Mouse (Mus musculus) forebrain, postnatal 0 days (tissue): Measurements from ENCODE around the gene Azin2. TPM values are rescaled to one million over a fixed set of nuclear protein-coding genes. Genes with fewer than 3 reads are reported as not detected.

Source experiments
- ATAC-seq: fragments of 200-750 bp; cut with Nextera tagmentation; 2 replicates; pipeline ENCODE4 v1.8.0; 2017; ENCODE audit warnings: mild to moderate bottlenecking, moderate library complexity
- DNase-seq: peaks from one replicate; pipeline ENCODE4 v3.0.0-alpha.2; 2015
- H3K27ac ChIP-seq: fragments of 300-500 bp; sonication (generic); 2 replicates; pipeline ENCODE4 v1.5.1; 2014; ENCODE audit warnings: low read depth, mild to moderate bottlenecking, antibody characterized with exemption, low read length, moderate library complexity, mixed read lengths
- H3K27me3 ChIP-seq: fragments of 300-500 bp; sonication (generic); 2 replicates; pipeline ENCODE4 v1.6.1; 2014; ENCODE audit warnings: mild to moderate bottlenecking, low read length, mixed read lengths; ENCODE audit not compliant: insufficient read depth
- H3K36me3 ChIP-seq: fragments of 300-500 bp; sonication (generic); 2 replicates; pipeline ENCODE4 v1.6.1; 2014; ENCODE audit warnings: mild to moderate bottlenecking, moderate library complexity; ENCODE audit not compliant: insufficient read depth
- H3K4me1 ChIP-seq: fragments of 300-500 bp; sonication (generic); 2 replicates; pipeline ENCODE4 v1.6.1; 2014; ENCODE audit warnings: antibody characterized with exemption; ENCODE audit not compliant: insufficient read depth
- H3K4me2 ChIP-seq: fragments of 300-500 bp; sonication (generic); 2 replicates; pipeline ENCODE4 v1.6.1; 2014; ENCODE audit warnings: low read depth, mild to moderate bottlenecking, moderate library complexity
- H3K4me3 ChIP-seq: fragments of 300-500 bp; sonication (generic); 2 replicates; pipeline ENCODE4 v1.5.1; 2014; ENCODE audit warnings: low read depth, low read length, mixed read lengths
- H3K9ac ChIP-seq: fragments of 300-500 bp; sonication (generic); 2 replicates; pipeline ENCODE4 v1.6.1; 2014; ENCODE audit warnings: mild to moderate bottlenecking
- H3K9me3 ChIP-seq: fragments of 300-500 bp; sonication (generic); 2 replicates; pipeline ENCODE4 v1.6.1; 2016; ENCODE audit warnings: low read length
- CTCF ChIP-seq: sonication (generic); IDR thresholded peaks from 2 replicates; pipeline ENCODE4 v1.5.1; 2016; ENCODE audit warnings: antibody characterized with exemption, control low read depth, low read depth
- WGBS: fragments of 180-500 bp; shearing (Covaris S2); extraction: QIAGEN DNeasy Blood & Tissue Kit; methylation state at CpG from one replicate; pipeline ENCODE4 v1.1.7; 2014; 5-methylcytosine and 5-hydroxymethylcytosine counted together
- polyA plus RNA-seq: library from polyadenylated mRNA; unstranded; fragments of >200 nt; fragmentation: Nextera tagmentation; extraction: Ambion mirVana; gene quantifications from 2 replicates; pipeline ENCODE4 v1.2.1, GENCODE M21; 2015
- total RNA-seq: library from RNA; depleted of rRNA; stranded (reverse); fragments of >200 nt; gene quantifications from 2 replicates; pipeline ENCODE4 v1.2.3, GENCODE M21; 2014

The Azin2 gene
- total and polyA plus RNA-seq, 2 experiments from 2014 or later = 18.0 to 23.4 TPM

DNA sequence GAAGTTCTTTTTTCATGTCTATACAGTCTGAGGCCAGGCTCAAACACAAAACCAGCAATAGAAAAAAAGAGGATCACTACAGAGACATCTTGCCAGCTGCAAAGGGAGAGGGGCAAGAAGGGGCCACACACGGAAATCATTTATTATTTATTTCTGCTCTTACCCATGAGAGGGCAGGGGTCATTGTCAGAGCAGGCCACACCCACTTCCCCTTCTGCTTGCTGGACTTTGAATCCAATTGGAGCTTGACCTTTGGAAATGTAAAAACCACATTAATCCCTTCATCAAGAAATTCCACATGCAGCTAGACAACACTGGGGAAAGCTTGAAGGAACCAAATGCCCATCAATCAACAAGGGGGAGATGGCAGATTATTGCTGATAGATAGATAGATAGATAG lies 16.4 kb upstream of the Azin2 start:
- Histone ChIP-seq H3K9ac (no peak overlapping the region), H3K4me3 (no peak overlapping the region), H3K36me3 (no peaks in the 10 kb centered on the region), H3K4me2 (no peak overlapping the region), H3K9me3 (no peaks in the 10 kb centered on the region), H3K27me3 (no peaks in the 10 kb centered on the region), H3K4me1 (no peaks in the 10 kb centered on the region), H3K27ac (no peak overlapping the region)
- ATAC-seq (no peak), DNase-seq (no peak)
- no peak for TF ChIP-seq CTCF
- 57% methylated on average over 1 of the region's 1 CpGs for WGBS

DNA sequence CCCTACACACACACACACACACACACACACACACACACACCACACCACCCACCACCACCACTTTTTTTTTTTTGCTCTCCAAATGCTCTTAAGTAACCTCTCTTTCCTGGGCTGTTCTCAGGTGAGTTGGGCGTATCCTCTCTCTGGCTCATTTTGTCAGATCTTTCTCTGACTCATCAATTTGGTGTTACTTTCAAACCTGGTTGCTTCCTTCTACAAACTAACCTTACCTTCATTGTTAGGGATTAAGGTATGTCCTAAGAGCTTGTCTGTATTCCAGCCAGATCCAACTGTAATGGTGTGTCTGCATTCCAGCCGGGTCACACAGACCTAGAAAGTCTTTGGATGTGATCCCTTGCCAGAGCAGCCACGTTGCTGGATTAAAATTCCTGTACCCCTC lies 15.0 kb upstream of the Azin2 start:
- no peak overlapping the region for H3K9ac ChIP-seq
- no peaks in the 10 kb centered on the region for H3K4me1 ChIP-seq
- H3K4me3 ChIP-seq = no peak overlapping the region
- DNase-seq (no peak), ATAC-seq (no peak)
- no peak for TF ChIP-seq CTCF
- H3K9me3 ChIP-seq = no peaks in the 10 kb centered on the region
- no peak overlapping the region for H3K4me2 ChIP-seq
- no peaks in the 10 kb centered on the region for H3K36me3 ChIP-seq
- H3K27ac ChIP-seq = no peak overlapping the region
- WGBS = 64% methylated on average over 3 of the region's 3 CpGs
- H3K27me3 ChIP-seq = no peaks in the 10 kb centered on the region

DNA sequence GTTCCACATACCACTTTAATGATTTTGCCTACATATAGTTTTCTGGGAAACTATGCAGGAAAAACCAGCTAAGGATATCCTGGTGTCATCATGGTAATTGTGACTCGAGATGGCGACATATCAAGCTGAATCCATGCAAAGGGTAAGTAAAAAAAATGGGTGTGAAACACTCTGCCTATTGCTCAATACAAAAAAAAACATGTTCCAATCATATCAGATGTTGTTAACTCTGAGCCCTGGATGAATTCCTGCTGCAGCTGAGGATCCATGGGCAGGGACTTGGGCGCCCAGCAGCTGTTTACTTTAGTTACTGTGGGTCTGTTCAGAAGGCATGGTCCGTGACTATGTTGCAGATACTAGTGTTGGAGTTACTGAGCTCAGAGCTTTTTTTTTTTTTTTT lies 14.3 kb upstream of the Azin2 start:
- 94% methylated on average over 4 of the region's 4 CpGs for WGBS

DNA sequence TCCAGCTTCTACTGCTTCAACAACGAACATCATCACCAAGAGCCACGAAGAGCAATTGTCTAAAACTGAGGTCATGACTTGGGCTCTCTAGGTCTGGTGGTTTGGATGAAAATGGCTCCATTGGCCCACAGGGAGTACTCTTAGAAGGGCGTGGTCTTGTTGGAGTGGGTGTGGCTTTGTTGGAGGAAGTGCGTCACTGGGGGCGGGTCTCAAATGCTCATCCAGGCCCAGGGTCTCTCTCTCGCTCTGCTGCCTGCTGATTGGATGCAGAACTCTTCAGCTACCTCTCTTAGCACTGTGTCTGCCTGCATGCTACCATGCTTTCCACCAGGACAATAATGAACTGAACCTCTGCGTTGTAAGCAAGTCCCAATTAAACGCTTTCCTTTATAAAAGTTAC lies 12.4 kb upstream of the Azin2 start:
- H3K4me2 ChIP-seq = no peak overlapping the region
- H3K27ac ChIP-seq = no peak overlapping the region
- no peak overlapping the region for H3K4me3 ChIP-seq
- no peaks in the 10 kb centered on the region for H3K4me1 ChIP-seq
- ATAC-seq (no peak), DNase-seq (no peak)
- no peaks in the 10 kb centered on the region for H3K9me3 ChIP-seq
- no peaks in the 10 kb centered on the region for H3K36me3 ChIP-seq
- TF ChIP-seq CTCF = no peak
- no peaks in the 10 kb centered on the region for H3K27me3 ChIP-seq
- H3K9ac ChIP-seq = no peak overlapping the region
- 87% methylated on average over 8 of the region's 8 CpGs for WGBS

More for the DNA sequence above, 14.3 kb upstream of the Azin2 start:
- ATAC-seq = no peak
- no peak overlapping the region for H3K9ac ChIP-seq
- no peaks in the 10 kb centered on the region for H3K36me3 ChIP-seq
- no peak overlapping the region for H3K27ac ChIP-seq
- no peak overlapping the region for H3K4me2 ChIP-seq
- no peak overlapping the region for H3K4me3 ChIP-seq
- no peak for DNase-seq
- no peaks in the 10 kb centered on the region for H3K27me3 ChIP-seq
- no peak for TF ChIP-seq CTCF
- no peaks in the 10 kb centered on the region for H3K4me1 ChIP-seq
- H3K9me3 ChIP-seq = no peaks in the 10 kb centered on the region

DNA sequence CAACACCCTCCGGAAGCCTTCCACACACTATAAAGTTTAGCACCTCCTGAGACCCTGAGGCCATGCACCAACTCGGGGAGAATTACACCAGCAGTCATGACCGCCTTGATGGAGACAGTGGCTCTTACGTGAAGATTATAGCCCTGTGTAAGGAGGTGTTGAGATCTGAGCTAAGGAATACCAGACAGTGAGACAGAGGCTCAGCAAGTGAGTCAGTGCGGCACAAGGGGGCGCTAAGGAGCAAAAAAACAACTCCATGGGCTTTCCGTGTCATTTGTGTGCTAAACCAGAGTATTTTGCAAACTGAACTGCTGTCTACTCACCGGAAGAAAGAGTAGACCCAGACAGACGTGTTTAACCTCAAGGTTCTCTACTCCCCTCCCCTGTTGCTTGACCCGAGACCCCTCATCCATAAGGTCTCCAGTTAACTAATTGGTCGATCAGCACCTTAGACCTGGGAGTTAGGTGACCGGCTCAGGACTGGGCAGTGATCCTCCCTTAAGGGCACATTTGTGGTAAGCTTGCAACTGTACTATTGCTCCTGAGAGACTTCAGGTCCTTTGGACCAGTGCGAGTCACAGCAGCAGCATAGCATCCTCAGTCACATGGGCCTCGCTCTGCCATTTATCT lies 8.9 kb upstream of the Azin2 start:
- H3K36me3 ChIP-seq = no peaks in the 10 kb centered on the region
- H3K9ac ChIP-seq = no peak overlapping the region
- ATAC-seq = peak; percentile 63
- no peaks in the 10 kb centered on the region for H3K9me3 ChIP-seq
- DNase-seq = peak; percentile 84
- H3K4me3 ChIP-seq = no peak overlapping the region
- H3K27ac ChIP-seq = no peak overlapping the region
- 0 out of 2 replicates have a peak, but pooled peaks cover 12% of the 10 kb centered on the region for H3K4me1 ChIP-seq
- no peak overlapping the region for H3K4me2 ChIP-seq
- 41% methylated on average over 14 of the region's 14 CpGs for WGBS
- TF ChIP-seq CTCF = peak; percentile 77
- H3K27me3 ChIP-seq = no peaks in the 10 kb centered on the region

DNA sequence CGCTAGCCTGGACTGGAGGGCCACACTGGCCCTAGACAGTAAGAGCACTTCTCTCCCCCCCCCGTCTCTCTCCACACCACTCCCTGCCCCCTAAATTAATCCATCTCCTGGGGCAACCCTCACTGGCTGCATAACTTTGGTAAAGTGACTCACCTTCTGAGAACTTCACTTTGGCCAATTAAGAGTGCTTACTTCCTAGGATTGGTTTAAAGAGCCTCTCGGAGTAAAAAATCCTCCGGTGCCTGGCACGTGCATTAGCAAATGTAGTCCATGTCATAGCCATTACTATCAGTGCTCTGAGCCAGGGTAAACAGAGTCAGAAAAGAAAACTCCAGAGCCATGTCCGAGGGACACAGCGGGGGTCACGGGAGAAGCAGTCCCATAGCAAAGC lies 8.2 kb upstream of the Azin2 start:
- DNase-seq = no peak
- Histone ChIP-seq H3K4me2 (no peak overlapping the region), H3K4me1 (0 out of 2 replicates have a peak, but pooled peaks cover 12% of the 10 kb centered on the region), H3K9me3 (no peaks in the 10 kb centered on the region), H3K36me3 (no peaks in the 10 kb centered on the region), H3K27me3 (no peaks in the 10 kb centered on the region), H3K4me3 (no peak overlapping the region), H3K9ac (no peak overlapping the region), H3K27ac (no peak overlapping the region)
- WGBS = 75% methylated on average over 7 of the region's 8 CpGs
- ATAC-seq = no peak
- no peak for TF ChIP-seq CTCF

DNA sequence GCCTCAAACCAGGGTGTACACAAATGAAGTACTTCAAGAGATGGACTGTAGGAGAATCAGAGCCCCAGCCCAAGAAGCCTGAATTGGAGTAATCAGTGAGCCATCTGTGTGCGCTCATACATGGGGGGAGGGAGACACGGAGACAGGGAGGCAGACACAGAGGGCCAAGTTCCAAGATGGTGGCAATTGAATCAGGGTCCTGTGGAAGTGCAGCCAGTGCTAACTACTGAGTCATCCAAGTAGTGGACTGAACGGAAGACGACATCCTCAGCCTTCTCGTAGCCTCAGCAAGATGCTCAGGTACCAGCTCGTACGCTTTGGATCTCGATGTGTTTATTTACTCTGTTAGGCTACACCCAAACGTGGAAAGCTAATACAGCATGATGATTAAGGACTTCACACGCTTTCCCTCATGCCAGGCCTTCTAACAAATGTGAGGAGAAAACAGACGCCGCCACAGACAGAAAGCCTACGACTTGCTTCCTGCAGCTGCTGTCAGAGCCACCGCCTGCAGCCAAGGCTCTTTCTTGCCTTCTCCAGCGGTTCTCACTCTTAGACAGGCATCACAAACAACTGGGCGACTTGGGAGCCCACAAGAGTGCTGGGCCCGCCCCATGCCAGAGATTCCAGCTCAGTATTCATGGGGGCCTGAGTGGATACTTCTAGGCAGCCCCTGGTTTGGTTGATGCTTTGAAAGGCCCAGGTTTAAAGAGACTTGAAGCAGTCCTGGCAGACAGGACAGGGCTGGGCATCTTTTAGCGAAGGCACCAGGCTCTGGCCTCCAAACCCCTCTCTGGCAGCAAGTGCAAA lies 7.6 kb upstream of the Azin2 start:
- H3K36me3 ChIP-seq = no peaks in the 10 kb centered on the region
- H3K27me3 ChIP-seq = no peaks in the 10 kb centered on the region
- no peak for TF ChIP-seq CTCF
- H3K4me3 ChIP-seq = no peak overlapping the region
- 63% methylated on average over 18 of the region's 18 CpGs for WGBS
- no peak overlapping the region for H3K27ac ChIP-seq
- no peak for ATAC-seq
- H3K9ac ChIP-seq = no peak overlapping the region
- no peak overlapping the region for H3K4me2 ChIP-seq
- H3K9me3 ChIP-seq = no peaks in the 10 kb centered on the region
- no peak for DNase-seq
- H3K4me1 ChIP-seq = 0 out of 2 replicates have a peak, but pooled peaks cover 12% of the 10 kb centered on the region
